Mouse (Mus musculus): ENCODE results near the gene Sec16b. TPM values are rescaled to one million over a fixed set of nuclear protein-coding genes. Genes with fewer than 3 reads are reported as not detected.

Sec16b gene
- 32.2 TPM for polyA plus RNA-seq (2014; fragmentation: Illumina TruSeq; extraction: RNeasy Lipid Tissue Mini Kit (QIAGEN cat#74804); ENCODE audit: low read depth, low replicate concordance)

DNA sequence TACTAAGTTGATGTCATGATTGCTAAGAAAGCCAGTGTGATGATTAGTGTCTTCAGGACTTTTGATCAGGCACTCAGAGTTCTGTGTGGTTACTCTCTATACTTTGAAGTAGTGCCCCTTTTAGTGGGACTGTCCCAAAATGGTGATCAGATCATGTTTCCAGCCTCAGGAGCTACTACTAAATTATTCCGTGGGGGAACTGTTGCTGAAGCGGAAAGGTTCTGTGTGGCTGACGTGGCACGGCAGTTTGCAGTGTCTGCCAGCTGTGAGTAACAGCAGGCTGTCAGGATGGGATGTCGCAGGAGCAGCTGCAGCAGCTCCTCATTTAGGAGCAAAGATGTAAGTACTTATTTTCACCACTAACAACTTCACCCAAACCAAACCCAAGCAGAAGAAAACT lies at the start of gene Sec16b:
TSS of gene Sec16b (plus strand) at position 207 of the 400 bp plus-strand sequence.

DNA sequence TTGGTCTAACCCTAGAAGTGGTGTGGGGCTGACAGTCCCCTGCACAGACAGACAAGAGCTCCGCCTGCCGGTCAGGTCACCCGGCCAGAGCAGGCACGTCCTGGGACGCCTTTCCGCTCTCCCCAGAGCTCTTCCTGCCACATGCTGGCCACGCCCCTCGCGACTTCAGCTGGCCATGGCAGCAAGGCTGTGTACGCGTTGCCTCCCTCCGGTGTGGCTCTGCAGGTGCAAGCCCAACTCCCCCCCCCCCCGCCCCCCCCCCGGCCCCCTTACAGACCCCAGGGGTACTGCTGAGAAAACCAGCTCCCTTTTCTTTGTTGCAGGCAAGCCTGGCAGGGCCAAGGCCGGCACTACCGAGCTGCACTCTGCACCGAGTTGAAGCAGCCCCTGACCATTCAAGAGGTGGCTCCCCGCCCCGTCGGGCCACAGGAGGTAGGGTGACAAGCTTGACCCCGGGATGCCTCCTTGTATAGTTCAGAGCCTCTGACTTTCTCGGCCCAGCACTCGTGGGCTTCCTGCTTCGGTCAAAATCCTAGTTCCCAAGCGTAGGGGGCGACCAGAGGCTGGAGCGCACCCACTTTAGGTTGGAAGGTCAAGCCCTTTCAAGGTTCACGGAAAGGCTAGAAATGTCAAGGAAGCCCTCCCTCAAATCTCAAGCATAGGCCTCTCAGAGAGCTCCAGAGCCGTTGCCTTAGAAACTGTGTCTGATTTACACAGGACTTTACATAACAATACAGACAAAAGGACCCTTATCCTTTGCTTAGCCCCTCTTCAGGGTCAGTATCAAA lies 47.9 kb upstream of the Sec16b start, which contains the start of gene Cryzl2:
TSS of gene Cryzl2 (plus strand) at position 157 of the 788 bp plus-strand sequence.

Other genes with a start within 250 kb of the Sec16b start
- gene Rasal2, start 94.1 kb upstream of the Sec16b start, polyA plus RNA-seq (2014; fragmentation: Illumina TruSeq; extraction: RNeasy Lipid Tissue Mini Kit (QIAGEN cat#74804); ENCODE audit: low read depth, low replicate concordance), result 5.3 TPM
- gene Cryzl2, start 48.2 kb upstream of the Sec16b start, polyA plus RNA-seq (2014; fragmentation: Illumina TruSeq; extraction: RNeasy Lipid Tissue Mini Kit (QIAGEN cat#74804); ENCODE audit: low read depth, low replicate concordance), result 24.4 TPM